Mouse (Mus musculus): ENCODE data around the gene Mcub. TPM values are rescaled to one million over a fixed set of nuclear protein-coding genes. Genes with fewer than 3 reads are reported as not detected.

The Mcub gene
- polyA plus RNA-seq (2017; shearing (Covaris generic)), result 44.7 TPM

GRCm38 (mm10) chr3:129969432-129970395, at the start of gene Mcub:
TSS of gene Mcub (minus strand) at chr3:129970206.

GRCm38 (mm10) chr3:129901271-129901809, 68.7 kb downstream of the Mcub start, which contains the start of gene Casp6:
TSS of gene Casp6 (plus strand) at chr3:129901425.

GRCm38 (mm10) chr3:129878405-129879021, 91.5 kb downstream of the Mcub start, which contains the start of gene Pla2g12a:
TSS of gene Pla2g12a (plus strand) at chr3:129878606.

Other genes with a start within 250 kb of the Mcub start
- 1.2 TPM for gene Egf, start 214.9 kb downstream of the Mcub start, polyA plus RNA-seq (2017; shearing (Covaris generic))
- gene Lrit3, start 166.2 kb downstream of the Mcub start, polyA plus RNA-seq (2017; shearing (Covaris generic)), result 0.10 TPM
- gene Rrh, start 147.6 kb downstream of the Mcub start, polyA plus RNA-seq (2017; shearing (Covaris generic)), result not detected
- gene Gar1, start 138.8 kb downstream of the Mcub start, polyA plus RNA-seq (2017; shearing (Covaris generic)), result 131 TPM
- not detected for gene Cfi, start 134.3 kb downstream of the Mcub start, polyA plus RNA-seq (2017; shearing (Covaris generic))
- gene Pla2g12a, start 91.6 kb downstream of the Mcub start, polyA plus RNA-seq (2017; shearing (Covaris generic)), result 21.2 TPM
- gene Casp6, start 68.8 kb downstream of the Mcub start, polyA plus RNA-seq (2017; shearing (Covaris generic)), result 68.7 TPM
- gene Sec24b, start 91.3 kb upstream of the Mcub start, polyA plus RNA-seq (2017; shearing (Covaris generic)), result 57.2 TPM
- gene Col25a1, start 161.3 kb upstream of the Mcub start, polyA plus RNA-seq (2017; shearing (Covaris generic)), result 0.26 TPM